Mouse (Mus musculus) small intestine, adult 2 months (tissue): ENCODE measurements around the gene AC140267.1. TPM values are rescaled to one million over a fixed set of nuclear protein-coding genes. Genes with fewer than 3 reads are reported as not detected.

ENCODE experiments used
- H3K27ac ChIP-seq: fragments of 200-500 bp; 2 replicates; pipeline ENCODE4 v1.5.1; 2012; ENCODE audit warnings: low read depth, low read length, control low read depth, inconsistent platforms; ENCODE audit not compliant: insufficient read depth
- H3K27me3 ChIP-seq: fragments of 200-500 bp; 2 replicates; pipeline ENCODE4 v1.6.1; 2012; ENCODE audit warnings: mild to moderate bottlenecking, moderate library complexity, low read length, inconsistent platforms; ENCODE audit not compliant: control insufficient read depth, insufficient read depth
- H3K36me3 ChIP-seq: fragments of 200-500 bp; 2 replicates; pipeline ENCODE4 v1.6.1; 2012; ENCODE audit warnings: mild to moderate bottlenecking, low read length, control low read depth, inconsistent platforms; ENCODE audit not compliant: control insufficient read depth, insufficient read depth
- H3K4me1 ChIP-seq: fragments of 200-500 bp; 2 replicates; pipeline ENCODE4 v1.6.1; 2012; ENCODE audit warnings: low read length, inconsistent platforms, mixed read lengths; ENCODE audit not compliant: control insufficient read depth, insufficient read depth, insufficient read length
- H3K4me3 ChIP-seq: fragments of 200-500 bp; 2 replicates; pipeline ENCODE4 v1.5.1; 2012; ENCODE audit warnings: low read depth, mild to moderate bottlenecking, control low read depth, inconsistent platforms, low read length, moderate library complexity
- CTCF ChIP-seq: fragments of 200-500 bp; IDR thresholded peaks from 2 replicates; pipeline ENCODE4 v1.5.1; 2012; ENCODE audit warnings: low read depth, mild to moderate bottlenecking, control low read depth, inconsistent platforms, low read length, moderate library complexity, mixed read lengths; ENCODE audit not compliant: insufficient replicate concordance, insufficient read length; ENCODE audit errors: extremely low read depth
- POLR2A ChIP-seq: fragments of 200-500 bp; IDR thresholded peaks from 2 replicates; pipeline ENCODE4 v1.6.1; 2012; ENCODE audit warnings: low read depth, mild to moderate bottlenecking, control low read depth, inconsistent platforms, low read length, moderate library complexity
- WGBS: fragments of 180-500 bp; shearing (Covaris S2); methylation state at CpG from one replicate; pipeline ENCODE4 v1.1.7; 2018; 5-methylcytosine and 5-hydroxymethylcytosine counted together
- polyA plus RNA-seq: library from polyadenylated mRNA; depleted of rRNA; stranded (reverse); fragments of >200 nt; gene quantifications from 2 replicates; pipeline ENCODE4 v1.2.3, GENCODE M21; 2012; rRNA removed

The AC140267.1 gene
- polyA plus RNA-seq, 1 experiment, result not detected

DNA sequence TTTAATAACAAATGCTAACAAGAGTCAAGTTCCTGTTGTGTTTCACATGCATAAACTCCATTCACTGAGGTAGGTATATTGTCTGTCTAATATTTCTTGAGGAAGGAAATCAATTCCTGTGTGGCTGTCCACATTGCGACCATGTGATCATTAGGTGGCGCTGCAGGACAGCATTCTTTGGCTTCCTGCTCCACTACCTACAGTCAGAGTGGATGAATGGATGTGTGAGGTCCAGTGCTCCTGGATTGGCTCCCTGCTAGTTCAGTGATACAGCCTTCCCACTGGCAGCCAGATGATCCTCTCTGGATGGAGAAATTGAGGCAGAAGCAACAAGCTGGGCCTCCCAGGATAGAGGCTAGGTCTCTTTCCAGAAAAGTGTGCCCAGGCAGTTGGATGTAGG, 30.6 kb downstream of the AC140267.1 start:
- Histone ChIP-seq H3K27ac (no peak overlapping the region), H3K36me3 (no peaks in the 10 kb centered on the region), H3K4me3 (no peak overlapping the region), H3K27me3 (no peaks in the 10 kb centered on the region), H3K4me1 (no peaks in the 10 kb centered on the region; the same call in 1 of the 2 replicates)
- WGBS, result 0% methylated on average over 2 of the region's 2 CpGs
- TF ChIP-seq POLR2A (no peak), CTCF (peak; percentile 66; the same call in 1 of the 2 replicates)

GRCm38 (mm10) chr15:80271858-80272396, 36.3 kb downstream of the AC140267.1 start:
- Histone ChIP-seq H3K4me3 (no peak overlapping the region), H3K36me3 (no peaks in the 10 kb centered on the region), H3K27me3 (0 out of 2 replicates have a peak, but pooled peaks cover 2% of the 10 kb centered on the region), H3K27ac (no peak overlapping the region), H3K4me1 (no peaks in the 10 kb centered on the region)
- 68% methylated on average over 3 of the region's 3 CpGs for WGBS
- no peak for TF ChIP-seq CTCF
- TF ChIP-seq POLR2A, result no peak

GRCm38 (mm10) chr15:80277107-80277506, 41.5 kb downstream of the AC140267.1 start:
- WGBS, result 41% methylated on average over 9 of the region's 9 CpGs
- H3K36me3 ChIP-seq, result no peaks in the 10 kb centered on the region
- no peak for TF ChIP-seq CTCF
- no peak overlapping the region for H3K27ac ChIP-seq
- H3K4me1 ChIP-seq, result no peaks in the 10 kb centered on the region
- no peak overlapping the region for H3K4me3 ChIP-seq
- 0 out of 2 replicates have a peak, but pooled peaks cover 2% of the 10 kb centered on the region for H3K27me3 ChIP-seq

DNA sequence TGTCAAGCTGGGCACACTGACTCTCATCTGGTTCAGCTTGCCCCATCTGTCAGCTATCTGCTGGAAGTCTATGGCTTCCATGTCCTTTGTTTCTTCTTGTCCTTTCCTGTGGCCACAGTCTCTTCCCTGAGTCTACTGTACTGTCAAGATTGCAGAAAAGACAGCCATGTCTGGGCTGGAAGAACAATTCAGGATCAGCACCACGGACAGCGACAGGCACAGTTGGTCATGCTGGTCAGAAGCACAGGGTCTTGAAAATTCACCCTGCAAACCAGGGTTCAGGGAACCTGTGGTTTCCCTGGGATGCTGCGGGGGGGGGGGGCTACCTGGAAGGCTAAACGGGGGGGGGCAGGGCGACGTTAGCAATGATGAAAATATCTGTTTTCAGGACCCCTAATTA, 42.0 kb downstream of the AC140267.1 start:
- 2% methylated on average over 6 of the region's 6 CpGs for WGBS
- Histone ChIP-seq H3K4me1 (no peaks in the 10 kb centered on the region), H3K27ac (no peak overlapping the region), H3K4me3 (no peak overlapping the region), H3K27me3 (0 out of 2 replicates have a peak, but pooled peaks cover 2% of the 10 kb centered on the region), H3K36me3 (no peaks in the 10 kb centered on the region)
- no peak for TF ChIP-seq POLR2A
- no peak for TF ChIP-seq CTCF

GRCm38 (mm10) chr15:80278121-80278759, 42.6 kb downstream of the AC140267.1 start:
- Histone ChIP-seq H3K4me3 (no peak overlapping the region), H3K4me1 (no peaks in the 10 kb centered on the region), H3K27me3 (0 out of 2 replicates have a peak, but pooled peaks cover 2% of the 10 kb centered on the region), H3K27ac (no peak overlapping the region), H3K36me3 (no peaks in the 10 kb centered on the region)
- no peak for TF ChIP-seq CTCF
- no peak for TF ChIP-seq POLR2A
- WGBS, result 62% methylated on average over 5 of the region's 5 CpGs

GRCm38 (mm10) chr15:80279053-80279452, 43.4 kb downstream of the AC140267.1 start:
- 0 out of 2 replicates have a peak, but pooled peaks cover 6% of the 10 kb centered on the region for H3K27me3 ChIP-seq
- no peaks in the 10 kb centered on the region for H3K36me3 ChIP-seq
- no peak overlapping the region for H3K4me3 ChIP-seq
- 77% methylated on average over 2 of the region's 2 CpGs for WGBS
- TF ChIP-seq CTCF (no peak), POLR2A (no peak)
- H3K27ac ChIP-seq, result no peak overlapping the region
- no peaks in the 10 kb centered on the region for H3K4me1 ChIP-seq

GRCm38 (mm10) chr15:80280646-80281045, 45.0 kb downstream of the AC140267.1 start:
- TF ChIP-seq POLR2A, result no peak
- TF ChIP-seq CTCF, result peak; percentile 70; the same call in 1 of the 2 replicates
- H3K27me3 ChIP-seq, result peaks cover 8% of the 10 kb centered on the region; the same call in 1 of the 2 replicates
- H3K4me1 ChIP-seq, result no peaks in the 10 kb centered on the region
- H3K4me3 ChIP-seq, result no peak overlapping the region
- no peak overlapping the region for H3K27ac ChIP-seq
- H3K36me3 ChIP-seq, result no peaks in the 10 kb centered on the region
- WGBS, result 25% methylated on average over 6 of the region's 6 CpGs

Other genes with a start within 250 kb of the AC140267.1 start
- 5.7 and 8.0 TPM in 2 replicates for gene Pdgfb, start 220.9 kb upstream of the AC140267.1 start, polyA plus RNA-seq
- 13.4 and 29.1 TPM in 2 replicates for gene Syngr1, start 144.5 kb upstream of the AC140267.1 start, polyA plus RNA-seq
- 129 and 298 TPM in 2 replicates for gene Rpl3, start 144.0 kb upstream of the AC140267.1 start, polyA plus RNA-seq
- gene Tab1, start 102.7 kb upstream of the AC140267.1 start, polyA plus RNA-seq, result 14.7 and 28.6 TPM in 2 replicates
- 28.4 and 62.6 TPM in 2 replicates for gene Mgat3, start 62.1 kb upstream of the AC140267.1 start, polyA plus RNA-seq
- 9.4 and 16.7 TPM in 2 replicates for gene Mief1, start 1.8 kb upstream of the AC140267.1 start, polyA plus RNA-seq
- 127 and 274 TPM in 2 replicates for gene Atf4, start 19.3 kb downstream of the AC140267.1 start, polyA plus RNA-seq
- gene Rps19bp1, start 28.5 kb downstream of the AC140267.1 start, polyA plus RNA-seq, result 19.1 and 19.3 TPM in 2 replicates
- 0.46 and 0.85 TPM in 2 replicates for gene Cacna1i, start 51.4 kb downstream of the AC140267.1 start, polyA plus RNA-seq